Mouse (Mus musculus) heart, adult 8-10 months (tissue): ENCODE measurements at regions not wholly inside any gene's neighbourhood (a gene's known extent, or its start where the extent isn't known, plus 50 kb on each side); places are given as distances from the start of the nearest gene placed in this dataset.
A peak's percentile ranks its signal among the peaks of the same experiment; 100 is the strongest.

Experiments
- DNase-seq: peaks from one replicate; pipeline ENCODE4 v3.0.0; 2022; ENCODE audit warnings: low spot score

DNA sequence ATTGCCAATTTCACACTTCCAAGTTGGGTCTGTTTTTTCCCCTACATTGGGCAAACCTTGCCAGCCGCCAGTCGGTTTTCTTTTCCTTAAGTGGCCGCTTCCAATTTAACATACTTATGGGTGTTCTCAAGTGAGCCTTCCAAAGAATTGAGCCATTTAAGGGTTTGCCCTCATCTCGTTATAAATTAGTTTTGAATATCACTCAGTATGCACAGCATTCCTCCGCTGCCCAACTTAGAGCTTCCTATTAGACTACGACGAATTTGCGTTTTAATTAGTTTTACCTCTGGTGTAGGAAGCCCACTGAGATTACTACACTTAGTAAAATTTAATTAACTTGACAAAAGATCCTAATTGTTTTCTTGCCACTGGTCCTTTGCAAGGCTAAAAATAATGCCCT is 209.9 kb downstream of the Cdh11 start:
- DNase-seq = no peak

GRCm38 (mm10) chr8:102567779-102568178 is 217.7 kb downstream of the Cdh11 start:
- DNase-seq = peak; percentile 4

GRCm38 (mm10) chr8:102554213-102554612 is 231.2 kb downstream of the Cdh11 start:
- DNase-seq = no peak

DNA sequence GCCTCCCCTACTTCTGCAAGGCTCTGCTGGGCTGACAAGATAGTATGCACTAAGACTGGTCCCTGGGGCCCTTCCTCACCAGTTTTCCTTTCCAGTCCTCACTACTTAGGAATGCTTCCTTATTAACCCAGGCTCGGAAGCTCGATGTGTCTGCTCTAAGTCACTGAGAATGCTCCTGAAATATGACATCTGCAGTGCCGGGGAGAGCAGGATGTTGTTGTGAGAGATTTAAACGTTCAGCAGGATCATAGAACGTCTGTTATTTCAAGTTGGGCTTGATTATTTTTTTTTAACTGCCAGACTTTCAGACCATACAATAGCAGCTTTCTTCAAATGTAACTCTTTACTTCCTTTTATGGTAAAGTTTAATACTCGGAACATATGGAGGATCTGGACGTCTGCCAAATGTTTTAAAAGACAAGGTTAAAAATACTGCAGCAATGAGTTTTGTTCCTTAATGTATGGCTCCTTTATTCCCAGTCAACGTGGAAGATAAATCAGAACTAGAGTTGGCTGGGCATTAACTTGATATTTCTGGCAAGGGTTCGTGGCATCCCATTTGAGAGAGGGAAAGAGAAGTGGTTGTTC is 232.0 kb downstream of the Cdh11 start:
- DNase-seq = no peak

- no peak for DNase-seq
Observed at GRCm38 (mm10) chr8:102538886-102539285, 246.6 kb downstream of the Cdh11 start.

DNA sequence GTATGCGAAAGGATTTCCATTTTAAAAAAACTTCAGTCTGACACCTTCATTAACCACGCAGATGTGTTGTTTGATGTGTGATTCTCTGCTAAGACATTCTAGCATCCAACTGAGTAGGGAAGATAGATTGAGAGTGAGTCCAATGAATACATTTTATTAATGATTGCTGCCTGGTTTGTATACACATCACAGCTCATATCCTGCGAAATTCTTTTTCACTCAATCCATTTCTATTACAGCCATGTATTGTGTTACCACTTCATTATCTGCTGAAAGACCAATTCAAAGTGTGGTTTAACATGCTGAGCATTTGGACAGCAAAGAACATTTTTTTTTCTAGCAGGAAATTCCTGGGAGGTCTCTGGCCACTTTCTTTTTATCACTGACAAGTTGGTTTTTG is 247.4 kb downstream of the Cdh11 start:
- no peak for DNase-seq

DNA sequence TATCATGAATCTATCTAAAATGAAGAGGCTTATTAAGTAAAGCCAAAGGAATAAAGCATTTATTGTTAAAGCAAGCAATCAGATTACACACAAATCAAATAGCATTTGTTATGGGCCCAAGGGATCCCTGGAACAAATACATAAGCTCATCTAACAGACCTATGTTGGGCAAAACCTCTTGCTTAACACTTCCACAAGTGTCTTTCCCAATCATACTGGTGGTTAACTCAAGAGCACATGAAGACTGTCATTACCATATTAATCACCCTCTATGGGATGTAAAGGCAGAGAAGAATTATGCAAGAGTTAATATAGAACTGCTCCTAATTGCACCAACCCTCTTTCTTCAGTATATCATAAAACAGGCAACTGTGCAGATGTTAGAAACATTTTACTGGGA is 267.0 kb downstream of the Cdh11 start:
- DNase-seq = no peak

GRCm38 (mm10) chr8:102515748-102516147 is 269.7 kb downstream of the Cdh11 start:
- no peak for DNase-seq

DNA sequence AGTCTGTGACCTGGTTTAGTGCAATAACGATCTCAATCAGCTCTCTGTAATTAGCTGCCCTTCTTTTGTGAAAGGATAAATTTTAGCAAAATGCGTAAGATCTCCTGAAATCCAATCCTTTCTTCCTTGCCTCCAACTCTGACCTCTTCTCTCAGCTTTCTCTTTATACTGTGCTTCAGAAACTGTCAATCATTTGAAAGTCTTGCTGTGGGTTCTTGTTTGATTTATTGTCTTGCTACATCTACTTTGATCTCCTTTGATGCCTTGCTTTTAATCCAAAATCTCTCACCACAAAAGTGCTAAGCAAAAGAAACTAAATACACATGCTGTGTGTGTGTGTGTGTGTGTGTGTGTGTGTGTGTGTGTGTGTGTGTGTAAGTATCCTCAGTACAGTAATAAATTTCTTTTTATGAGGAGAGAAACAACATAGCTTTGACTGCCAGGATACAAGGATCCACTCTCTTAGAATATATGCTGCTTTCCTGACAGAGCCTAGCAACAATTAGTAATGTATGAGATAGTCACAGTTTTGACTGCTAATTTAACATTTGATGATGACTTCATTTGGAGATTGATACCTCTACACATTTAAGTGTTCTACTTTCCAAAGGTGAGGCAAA is 270.5 kb downstream of the Cdh11 start:
- DNase-seq = no peak

- no peak for DNase-seq
Observed at GRCm38 (mm10) chr8:102500751-102501150, 284.7 kb downstream of the Cdh11 start.

DNA sequence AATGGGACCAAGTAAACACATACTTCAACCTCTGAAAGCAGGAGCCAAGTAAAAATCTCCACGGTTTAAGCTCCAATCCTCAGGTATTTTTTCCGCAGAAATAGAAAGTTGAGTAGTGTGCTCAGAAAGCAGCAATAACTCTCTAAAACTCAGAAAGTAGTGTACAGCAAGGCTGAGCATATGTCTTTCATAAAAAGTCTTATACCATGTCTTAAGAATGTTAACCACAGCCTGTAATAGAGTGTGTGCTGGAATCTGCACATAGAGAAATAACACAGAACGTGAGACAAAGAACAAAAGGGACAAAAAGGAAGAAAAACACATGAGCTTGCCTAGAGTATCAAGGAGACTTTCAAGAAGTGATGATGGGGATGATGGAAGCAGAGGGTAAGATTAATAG is 285.2 kb downstream of the Cdh11 start:
- no peak for DNase-seq

- DNase-seq = no peak
Observed at GRCm38 (mm10) chr8:102499091-102499490, 286.4 kb downstream of the Cdh11 start.

GRCm38 (mm10) chr8:102497160-102497559 is 288.3 kb downstream of the Cdh11 start:
- DNase-seq = no peak

GRCm38 (mm10) chr8:102496698-102497097 is 288.7 kb downstream of the Cdh11 start:
- no peak for DNase-seq

DNA sequence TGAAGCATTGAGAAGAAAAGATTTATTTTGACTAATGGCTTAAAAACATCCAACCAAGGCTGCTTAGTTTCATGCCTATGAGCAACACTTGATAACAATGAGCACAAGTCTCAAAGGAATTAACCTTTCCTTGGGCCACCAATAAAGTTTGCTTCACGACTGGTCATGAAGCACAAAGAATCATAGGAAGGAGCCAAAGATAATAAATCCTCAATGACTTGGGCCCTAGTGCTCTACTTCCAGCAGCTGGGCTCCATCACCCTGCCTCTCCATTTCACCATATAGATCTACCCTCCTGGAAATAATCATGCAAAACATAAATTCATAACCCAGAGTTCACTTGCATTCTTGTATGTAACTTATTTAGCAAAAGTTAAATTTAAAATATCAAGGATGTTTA is 289.4 kb downstream of the Cdh11 start:
- DNase-seq = no peak

GRCm38 (mm10) chr8:102491015-102491414 is 294.4 kb downstream of the Cdh11 start:
- no peak for DNase-seq

- no peak for DNase-seq
Observed at GRCm38 (mm10) chr8:102488284-102488683, 297.2 kb downstream of the Cdh11 start.

- no peak for DNase-seq
Observed at GRCm38 (mm10) chr8:102487796-102488195, 297.6 kb downstream of the Cdh11 start.

- DNase-seq = no peak
Observed at GRCm38 (mm10) chr8:102475166-102475802, 310.2 kb downstream of the Cdh11 start.

DNA sequence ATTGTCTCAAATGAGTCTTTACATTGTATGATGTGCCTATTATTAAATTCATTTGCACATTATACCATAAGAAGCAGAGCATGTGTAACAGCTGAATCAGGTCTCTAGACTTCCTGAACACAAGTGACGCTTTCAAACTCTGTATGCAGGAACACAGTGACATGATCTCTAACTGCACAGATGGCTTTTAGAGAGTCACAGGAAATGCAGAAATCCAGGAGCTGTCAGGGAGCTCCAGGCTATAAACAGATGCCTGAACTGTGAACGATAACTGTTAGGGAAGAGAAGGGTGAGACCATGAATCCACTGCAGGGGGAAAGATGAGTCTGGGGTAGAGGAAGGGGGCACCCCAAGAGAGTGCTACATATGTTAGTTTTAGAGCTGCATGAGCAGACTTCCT is 311.2 kb downstream of the Cdh11 start:
- DNase-seq = no peak

GRCm38 (mm10) chr8:102471352-102471751 is 314.1 kb downstream of the Cdh11 start:
- no peak for DNase-seq

- DNase-seq = no peak
Observed at GRCm38 (mm10) chr8:102462601-102463000, 322.8 kb downstream of the Cdh11 start.

DNA sequence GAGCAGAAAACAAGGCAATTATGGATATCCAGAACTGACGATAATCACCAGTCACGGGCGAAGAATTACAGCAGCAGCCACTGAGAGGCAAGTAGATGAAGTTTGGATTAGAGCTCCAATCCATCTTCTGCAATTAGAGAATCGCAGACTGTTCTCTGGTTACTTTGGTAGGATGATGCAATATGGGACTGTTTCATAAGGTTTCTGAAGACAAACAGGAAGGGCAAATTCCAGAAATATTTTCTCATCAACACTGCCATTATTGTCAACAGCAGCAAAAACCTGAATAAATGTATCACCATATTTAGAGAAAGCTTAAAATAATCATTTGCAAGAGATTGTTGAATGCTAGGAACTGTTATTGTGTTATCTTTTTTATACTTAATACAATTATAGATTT is 342.4 kb downstream of the Cdh11 start:
- no peak for DNase-seq
